Mouse (Mus musculus) right cerebral cortex, postnatal 14 days (tissue): ENCODE measurements at regions not wholly inside any gene's neighbourhood (a gene's known extent, or its start where the extent isn't known, plus 50 kb on each side); places are given as distances from the start of the nearest gene placed in this dataset.
"Not testable (repeated sequence)": the region's sequence is repeated elsewhere in the genome, so short reads cannot be mapped to it uniquely, and the experiment has no call there.

Experiments used
- DNase-seq: peaks from one replicate; pipeline ENCODE4 v3.0.0; 2022

- no peak for DNase-seq
Measured at GRCm38 (mm10) chr17:66206074-66206473, 82.8 kb downstream of the Ddx11 start.

DNA sequence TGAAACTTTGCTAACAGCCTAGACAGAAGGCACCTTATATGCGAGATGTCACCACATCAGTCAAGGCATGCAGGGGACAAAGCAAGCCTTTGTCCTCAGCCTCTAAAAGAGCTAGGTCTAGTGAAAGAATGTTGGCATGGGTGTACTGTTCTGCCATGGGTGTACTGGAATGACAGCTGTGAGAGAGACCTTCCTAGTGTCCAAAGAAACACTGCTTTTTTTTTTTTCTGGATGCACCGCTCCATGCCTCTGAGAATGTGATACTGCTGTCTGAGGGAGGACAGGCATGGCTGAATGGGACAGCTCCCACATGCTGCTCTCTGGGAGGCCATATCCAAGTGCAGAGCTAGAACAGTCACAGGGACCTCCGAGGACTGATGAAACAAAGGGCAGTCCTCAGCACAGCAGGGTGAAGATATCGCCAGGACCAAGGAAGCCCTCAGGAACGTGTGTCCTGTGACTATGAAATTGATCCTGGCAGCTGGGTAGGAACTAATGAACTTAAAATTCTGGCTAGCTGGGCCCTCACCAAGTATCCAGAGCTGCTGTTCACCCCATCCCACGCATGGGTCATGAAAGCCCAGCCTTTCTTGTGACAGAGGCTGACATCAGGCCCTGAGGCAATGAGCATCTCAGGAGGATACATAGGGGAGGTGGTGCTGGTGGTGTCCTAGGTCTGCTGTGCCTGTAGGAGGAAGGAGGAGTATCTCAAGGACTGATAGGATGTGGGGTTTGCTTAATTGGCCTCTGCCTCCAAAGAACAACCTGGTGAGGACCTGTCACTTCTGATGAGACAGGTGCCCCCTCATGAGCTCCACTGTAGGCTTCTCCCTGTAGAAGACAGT, 84.6 kb downstream of the Ddx11 start:
- DNase-seq, result not testable (repeated sequence)

DNA sequence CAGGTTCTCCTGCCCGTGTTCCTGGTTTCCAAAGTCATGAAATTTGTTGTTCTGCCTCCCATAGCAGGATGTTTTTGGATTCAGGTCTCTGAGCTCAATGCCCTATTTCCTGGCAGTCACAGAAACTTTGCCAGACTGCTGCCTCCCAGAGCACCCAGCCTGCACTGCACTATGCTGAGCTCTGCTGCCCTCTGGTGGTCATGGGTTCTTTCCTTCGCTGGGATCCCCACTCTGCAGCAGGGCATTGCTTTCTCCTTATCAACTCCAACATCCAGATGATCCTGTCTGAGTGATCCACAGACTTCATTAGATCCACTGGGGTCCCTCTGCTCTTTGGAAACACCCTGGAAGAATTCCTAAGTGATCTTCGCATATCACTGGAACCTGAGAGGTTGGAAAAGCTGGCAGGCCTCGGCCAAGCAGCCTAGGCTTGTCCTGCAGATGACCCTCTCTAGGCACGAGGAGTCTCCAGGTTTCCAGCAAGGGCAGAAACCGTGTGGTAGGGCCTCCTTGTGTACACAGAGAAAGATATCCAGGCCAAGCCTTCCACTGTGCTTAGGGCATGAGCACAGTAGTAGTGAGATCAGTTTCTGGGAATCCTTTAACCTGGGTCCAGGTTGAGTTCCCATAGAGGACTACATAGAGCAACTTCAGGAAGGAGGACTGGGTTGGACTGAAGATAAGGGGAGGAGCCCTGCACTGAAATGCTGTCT, 85.6 kb downstream of the Ddx11 start:
- not testable (repeated sequence) for DNase-seq

DNA sequence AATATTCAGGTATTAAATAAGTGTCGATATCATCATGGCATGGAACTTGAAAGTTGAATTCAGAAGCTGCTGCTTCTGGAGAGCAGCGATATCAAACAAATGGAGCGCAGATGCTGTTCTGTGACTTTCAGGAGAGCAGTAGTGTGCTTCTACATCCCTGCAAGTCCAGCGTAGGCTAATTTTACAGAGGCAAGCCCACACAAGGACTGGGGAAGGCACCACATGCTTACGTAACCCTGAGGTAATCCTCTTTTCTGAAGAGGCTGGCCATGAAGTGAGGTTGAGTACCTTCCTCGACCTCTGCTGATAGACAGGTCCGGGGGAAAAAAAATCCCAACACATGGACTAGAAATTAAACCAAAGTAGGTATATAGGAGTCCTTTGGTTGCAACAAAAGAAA, 88.2 kb downstream of the Ddx11 start:
- DNase-seq, result no peak

DNA sequence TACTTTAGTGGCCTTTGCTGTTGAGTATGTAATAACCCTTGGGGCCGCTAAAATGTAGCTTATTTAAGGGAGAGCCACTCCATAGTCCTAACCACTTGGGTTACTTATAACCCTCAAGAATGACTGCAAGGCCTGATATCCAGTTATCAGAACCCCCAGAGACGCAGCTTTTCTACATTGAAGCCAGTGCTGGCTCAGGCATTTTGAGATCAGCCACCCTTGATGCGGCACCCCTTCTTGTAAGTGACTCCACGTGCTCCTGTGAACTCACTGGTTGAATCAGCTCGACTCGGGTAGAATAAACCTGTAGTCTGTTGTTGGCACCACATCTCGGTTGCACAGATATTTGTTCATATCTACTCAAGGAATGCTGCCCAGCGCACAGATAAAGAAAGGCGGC, 89.3 kb downstream of the Ddx11 start:
- DNase-seq, result no peak

- no peak for DNase-seq
Measured at GRCm38 (mm10) chr17:66218321-66218720, 95.0 kb downstream of the Ddx11 start.

GRCm38 (mm10) chr17:66219669-66220435, 96.5 kb downstream of the Ddx11 start:
- DNase-seq, result no peak

GRCm38 (mm10) chr17:66221256-66221655, 97.9 kb downstream of the Ddx11 start:
- peak; percentile 86 for DNase-seq

DNA sequence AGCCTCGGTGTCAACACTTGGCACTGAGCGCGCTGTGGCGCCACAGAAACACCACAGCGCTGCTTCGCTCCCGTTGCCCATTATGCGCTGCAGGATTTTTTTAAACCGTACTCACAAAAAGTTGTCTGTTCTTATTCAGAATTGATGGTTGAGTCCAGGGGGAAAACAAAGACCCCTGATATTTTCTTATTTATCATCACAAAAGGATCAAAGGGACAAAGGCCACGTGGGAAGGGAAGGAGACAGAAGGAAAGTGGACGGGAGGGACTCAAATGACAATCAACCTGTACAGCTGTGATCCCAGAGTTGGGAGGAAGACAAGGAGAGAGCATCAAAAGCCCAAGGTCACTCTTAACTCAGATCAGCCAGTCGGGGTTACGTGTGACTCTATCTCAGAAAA, 100.4 kb downstream of the Ddx11 start:
- no peak for DNase-seq

GRCm38 (mm10) chr17:66224241-66224640, 100.9 kb downstream of the Ddx11 start:
- no peak for DNase-seq

DNA sequence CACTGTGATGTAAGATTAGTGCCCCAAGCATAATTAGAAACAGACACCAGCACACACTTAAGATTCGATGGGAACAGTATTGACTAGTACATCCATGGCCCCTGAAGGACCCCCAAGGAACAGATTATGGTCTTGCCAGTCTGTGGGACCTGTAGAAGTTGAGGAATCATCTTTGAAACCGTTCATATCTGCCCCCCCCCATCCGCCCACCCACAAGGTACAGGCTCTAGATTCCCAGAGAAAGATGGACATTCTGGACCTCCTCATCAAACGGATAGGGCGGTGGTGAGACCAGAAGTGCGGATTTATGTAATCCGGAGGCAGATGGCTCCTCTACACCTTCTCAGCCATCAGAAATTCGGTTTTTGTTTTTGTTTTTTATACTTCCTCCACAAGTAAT, 109.1 kb downstream of the Ddx11 start:
- no peak for DNase-seq

DNA sequence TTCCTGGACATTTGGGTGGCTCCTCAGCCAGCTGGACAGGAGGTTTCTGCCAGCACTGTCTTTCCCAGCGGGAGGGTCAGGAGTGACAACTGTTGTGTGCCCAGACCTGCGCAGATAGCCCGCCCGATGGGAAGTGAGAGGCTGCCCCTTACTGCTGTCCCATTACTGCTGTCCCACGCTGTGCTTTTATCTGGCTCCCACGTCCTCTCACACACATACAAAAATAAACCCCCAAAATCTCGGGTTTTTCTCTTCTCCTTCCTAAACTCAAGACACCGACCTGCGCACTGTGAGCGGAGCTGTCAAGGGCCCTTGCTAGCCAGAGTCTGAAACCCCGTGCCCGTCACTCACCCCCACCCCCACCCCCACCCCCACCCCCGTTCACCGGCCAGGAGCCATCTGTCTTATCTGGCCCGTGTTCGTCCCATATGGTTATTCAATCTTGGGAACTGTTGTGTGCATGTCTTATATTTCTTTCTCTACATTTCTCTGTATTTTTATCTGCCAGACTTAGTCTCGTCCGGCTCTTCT, 109.6 kb downstream of the Ddx11 start:
- peak; percentile 37 for DNase-seq

DNA sequence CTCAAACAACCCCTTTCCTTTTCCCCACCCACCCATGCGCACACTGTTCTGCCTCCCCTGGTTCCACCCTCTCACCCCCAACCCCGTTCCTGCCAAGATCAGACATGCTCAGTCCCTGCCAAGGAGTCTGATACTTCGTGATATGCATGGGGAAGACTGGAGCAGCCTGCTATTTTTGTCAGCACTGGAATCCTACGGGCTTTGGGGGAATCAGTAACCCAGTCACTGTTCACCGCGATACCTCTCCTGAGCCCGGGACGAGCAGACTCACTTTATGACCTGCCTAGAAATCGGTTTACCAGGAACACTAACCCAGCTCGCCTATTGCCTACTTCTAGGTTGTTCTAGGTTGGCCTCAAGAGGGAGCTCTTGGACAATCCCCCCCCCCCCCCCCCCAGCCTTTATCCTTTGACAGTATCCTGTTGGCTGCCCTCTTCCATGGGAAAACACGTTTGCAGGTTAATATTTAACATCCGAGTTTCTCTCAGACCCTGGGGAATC, 110.2 kb downstream of the Ddx11 start:
- peak; percentile 19 for DNase-seq

DNA sequence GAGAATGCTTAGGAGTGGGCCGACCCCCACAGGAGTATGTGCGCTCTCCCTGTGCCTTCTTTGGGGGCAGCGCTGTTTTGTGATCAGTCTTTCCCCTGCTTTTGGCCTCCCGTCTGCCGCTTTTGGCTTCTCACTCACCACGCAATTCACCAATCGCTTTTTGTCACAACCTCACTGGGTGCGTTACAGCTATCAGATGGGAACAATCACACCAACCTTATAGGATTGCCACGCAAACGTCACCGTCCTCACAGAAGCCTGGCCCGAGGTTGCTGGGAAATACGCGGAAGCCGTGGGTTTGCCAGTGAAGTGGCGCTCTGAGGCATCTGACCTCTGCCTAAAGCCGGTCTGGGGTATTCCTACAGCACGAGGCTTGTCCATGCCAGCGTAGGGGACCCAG, 111.1 kb downstream of the Ddx11 start:
- DNase-seq, result no peak

DNA sequence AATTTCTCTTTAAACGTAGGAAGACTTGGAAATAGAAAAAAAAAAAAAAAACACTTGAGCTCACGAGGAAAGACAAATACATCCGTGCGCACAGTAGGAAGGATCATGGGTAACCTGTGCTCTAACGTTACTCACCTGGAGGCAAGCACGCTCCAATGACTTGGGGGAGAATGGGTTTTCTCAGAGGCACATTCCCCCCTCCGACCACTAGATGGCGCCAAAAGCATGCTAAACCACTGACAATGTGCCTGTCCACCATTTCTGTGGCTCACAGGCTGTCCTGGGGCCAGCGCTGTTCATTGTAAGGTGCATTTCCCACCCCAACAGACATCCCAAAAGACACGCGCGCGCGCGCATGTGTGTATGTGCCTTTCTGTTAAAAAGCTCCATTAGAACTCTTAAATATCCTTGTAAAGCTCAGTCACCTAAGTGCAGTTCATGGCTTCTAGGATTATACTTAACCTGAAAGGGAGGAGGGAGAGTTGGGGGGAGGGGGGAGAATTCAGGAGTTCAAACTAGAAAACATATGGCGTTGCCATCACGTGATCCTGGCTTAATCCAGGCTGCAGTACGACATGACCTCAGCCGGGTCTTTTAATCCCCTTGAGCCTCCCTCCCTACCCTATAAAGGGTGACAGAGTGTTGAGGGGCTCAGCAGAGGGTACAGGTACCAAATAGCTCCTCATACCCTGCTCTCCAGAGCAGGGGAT, 111.9 kb downstream of the Ddx11 start:
- DNase-seq, result peak; percentile 85

DNA sequence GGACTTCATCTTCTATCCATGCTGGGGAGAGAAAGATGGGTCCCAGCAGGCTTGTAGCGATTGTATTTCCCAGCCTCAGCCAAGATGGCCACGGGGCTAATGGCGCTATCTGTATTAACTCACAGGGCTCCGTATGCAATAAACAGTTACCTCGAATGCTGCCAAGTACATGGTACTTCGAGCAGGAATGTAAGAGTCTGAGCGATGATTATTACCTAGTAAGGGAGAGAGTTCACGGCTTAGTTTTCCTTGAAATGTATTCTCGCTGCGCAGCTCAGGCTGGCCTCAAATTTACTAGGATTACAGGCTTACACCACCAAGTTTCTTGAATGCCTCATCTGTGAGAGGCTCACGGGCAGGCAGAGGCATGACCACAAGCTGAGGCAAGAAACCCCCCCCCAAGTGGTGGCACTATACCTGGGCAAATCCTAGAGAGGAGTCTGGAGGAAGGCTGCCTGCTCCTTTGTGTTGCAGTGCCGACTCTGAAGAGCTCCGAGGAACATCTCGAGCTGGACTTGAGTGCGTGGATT, 112.6 kb downstream of the Ddx11 start:
- DNase-seq, result no peak

DNA sequence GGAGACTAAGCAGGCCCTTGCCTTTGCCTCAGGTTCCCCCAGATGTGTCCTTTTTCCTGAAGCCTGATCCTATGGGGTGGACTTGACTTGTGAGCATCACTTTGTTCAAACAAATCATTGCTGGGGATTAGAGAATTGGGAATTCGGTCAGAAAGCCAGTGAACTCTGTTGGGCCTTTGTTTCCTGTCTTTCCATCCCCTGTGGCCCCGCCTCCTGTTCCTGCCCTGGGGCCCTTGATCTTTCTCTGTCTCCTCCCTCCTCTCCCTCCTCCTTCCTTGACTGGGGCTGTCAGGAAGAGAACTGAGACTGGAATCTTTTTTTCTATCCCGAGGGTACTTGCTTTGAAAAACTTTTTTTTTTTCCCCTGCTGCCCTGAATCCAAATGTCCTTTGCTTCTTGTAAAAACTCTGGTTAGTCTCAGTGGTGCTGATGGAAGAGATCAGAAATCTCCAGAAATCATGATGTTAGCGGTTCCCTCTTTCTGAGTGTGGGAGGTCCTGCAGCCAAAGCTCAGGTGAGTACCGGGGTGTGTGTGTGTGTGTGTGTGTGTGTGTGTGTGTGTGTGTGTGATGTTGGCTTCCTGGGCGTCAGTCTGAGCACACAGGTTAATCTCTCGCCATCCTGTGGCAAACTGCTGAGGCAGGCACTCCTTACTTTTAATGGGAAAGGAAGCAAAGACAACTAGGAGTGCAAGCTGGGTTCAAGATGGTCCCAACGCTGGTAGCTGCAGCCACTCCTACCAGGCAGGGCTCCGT, 118.7 kb downstream of the Ddx11 start:
- DNase-seq, result no peak

GRCm38 (mm10) chr17:66244183-66244582, 120.9 kb downstream of the Ddx11 start:
- DNase-seq, result no peak

DNA sequence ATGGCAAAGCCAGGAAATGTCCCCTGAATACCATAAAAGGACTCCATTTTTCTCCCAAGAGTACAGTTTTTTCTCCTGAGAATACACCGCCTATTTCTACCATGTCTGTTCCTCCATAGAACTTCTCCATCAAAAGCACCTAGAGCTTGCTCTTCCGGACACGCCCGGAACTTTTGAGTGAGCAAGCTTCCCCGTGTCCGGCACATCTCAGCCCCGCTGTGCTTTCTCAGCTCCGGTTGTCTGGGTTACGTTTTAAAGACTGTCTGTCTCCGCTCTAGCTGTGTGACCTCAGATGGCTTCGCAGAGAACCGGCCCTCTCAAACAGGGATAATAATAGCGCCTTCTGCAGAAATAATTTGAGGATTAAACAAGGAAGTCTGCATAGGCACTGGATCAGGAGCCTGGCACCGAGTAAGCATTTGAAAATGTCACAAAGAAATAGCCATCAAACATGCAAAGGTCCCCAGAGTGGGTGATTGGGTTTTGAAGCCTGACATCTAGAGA, 122.8 kb downstream of the Ddx11 start:
- no peak for DNase-seq

- no peak for DNase-seq
Measured at GRCm38 (mm10) chr17:66251495-66251894, 128.2 kb downstream of the Ddx11 start.

- no peak for DNase-seq
Measured at GRCm38 (mm10) chr17:66252926-66253325, 129.6 kb downstream of the Ddx11 start.
